ENCODE assay signal across 16 mouse cellular contexts in genomic region chr10:3398051-3398450, GRCm38 (mm10). TPM values are rescaled to one million over a fixed set of nuclear protein-coding genes. Genes with fewer than 3 reads are reported as not detected.
A peak's percentile ranks its signal among the peaks of the same experiment; 100 is the strongest.
DNase-seq lines count a peak whose midpoint lies in the region; ATAC-seq and TF ChIP-seq lines count a peak whose summit lies in the region.
"Had no signal": no experiment of that assay in that cellular context is flagged by ENCODE, and none has a peak within 500 bp of the region (broad histone marks: within the 10 kb centered on the region; RNA-seq: fewer than 3 reads in every experiment).

No protein-coding gene starts in this region.

- H3K27me3 ChIP-seq in heart, embryonic 11.5 days (ENCODE audit: control insufficient read depth, insufficient read depth, low read length), result no peaks in the 10 kb centered on the region
- H3K27me3 ChIP-seq in liver, postnatal 0 days (ENCODE audit: insufficient read depth, low read length), result no peaks in the 10 kb centered on the region
- H3K27me3 ChIP-seq: forebrain, embryonic 15.5 days; lung, embryonic 15.5 days had no signal

- no peak overlapping the region for H3K9ac ChIP-seq in heart, embryonic 11.5 days (ENCODE audit: low read depth, low read length)
- no peak overlapping the region for H3K9ac ChIP-seq in liver, postnatal 0 days (replicated peaks)
- H3K9ac ChIP-seq: forebrain, embryonic 15.5 days; lung, embryonic 15.5 days had no signal

- no peak for TF ChIP-seq CTCF in layer of hippocampus, adult 2 months (conservative IDR thresholded peaks at IDR 0.05)
- TF ChIP-seq CTCF in liver, postnatal 0 days (IDR thresholded peaks at IDR 0.05; ENCODE audit: low read depth), result no peak

- no peak overlapping the region for H3K4me2 ChIP-seq in heart, embryonic 11.5 days
- H3K4me2 ChIP-seq in liver, postnatal 0 days (ENCODE audit: low read depth, low read length), result no peak overlapping the region
- H3K4me2 ChIP-seq: forebrain, embryonic 15.5 days; lung, embryonic 15.5 days had no signal

- H3K27ac ChIP-seq in heart, embryonic 11.5 days (ENCODE audit: low read depth, low read length), result peak overlapping the region; percentile 37
- H3K27ac ChIP-seq in layer of hippocampus, adult 2 months, result peak overlapping the region; percentile 70
- no peak overlapping the region for H3K27ac ChIP-seq in liver, postnatal 0 days (ENCODE audit: low read depth)
- H3K27ac ChIP-seq: forebrain, embryonic 15.5 days; lung, embryonic 15.5 days had no signal

- H3K4me3 ChIP-seq in heart, embryonic 11.5 days (ENCODE audit: low read depth, low read length), result no peak overlapping the region
- no peak overlapping the region for H3K4me3 ChIP-seq in layer of hippocampus, adult 2 months
- no peak overlapping the region for H3K4me3 ChIP-seq in liver, postnatal 0 days (ENCODE audit: low read depth, low read length)
- H3K4me3 ChIP-seq: forebrain, embryonic 15.5 days; lung, embryonic 15.5 days had no signal

- H3K9me3 ChIP-seq in heart, embryonic 11.5 days (replicated peaks; ENCODE audit: control insufficient read depth, low read length), result no peaks in the 10 kb centered on the region
- H3K9me3 ChIP-seq in liver, postnatal 0 days (ENCODE audit: low read length), result no peaks in the 10 kb centered on the region
- H3K9me3 ChIP-seq: forebrain, embryonic 15.5 days; lung, embryonic 15.5 days had no signal

- no peak for ATAC-seq in heart, embryonic 11.5 days (replicated peaks; ENCODE audit: insufficient number of reproducible peaks, low FRiP score, low TSS enrichment)
- no peak for ATAC-seq in liver, postnatal 0 days
- ATAC-seq: forebrain, embryonic 15.5 days had no signal

- peaks cover 59% of the 10 kb centered on the region for H3K4me1 ChIP-seq in heart, embryonic 11.5 days (ENCODE audit: control insufficient read depth, insufficient read depth, low read length)
- H3K4me1 ChIP-seq in liver, postnatal 0 days (ENCODE audit: insufficient read depth), result no peaks in the 10 kb centered on the region
- H3K4me1 ChIP-seq: forebrain, embryonic 15.5 days had no signal

- no peak for DNase-seq in heart, postnatal 4 days
- peak in 1 of 2 experiments; percentile 58 for DNase-seq in layer of hippocampus, adult 2 months (ENCODE audit: low spot score in 2 of 2)
- no peak for DNase-seq in layer of hippocampus, postnatal 25 days (ENCODE audit: extremely low spot score in 1 of 2, low spot score in 1 of 2)
- DNase-seq in right cerebral cortex, adult 18-20 months, result peak; percentile 28
- no peak for DNase-seq in right cerebral cortex, postnatal 10 days (ENCODE audit: low spot score in 2 of 2)
- no peak for DNase-seq in liver, postnatal 0 days
- DNase-seq: cerebellum, adult 11 months; cerebellum, postnatal 25 days; gastrocnemius, postnatal 14 days; kidney, adult 9 months; kidney, postnatal 4 days; liver; thymus, postnatal 4 days had no signal

- H3K36me3 ChIP-seq in heart, embryonic 11.5 days (ENCODE audit: control insufficient read depth, insufficient read depth, low read length), result no peaks in the 10 kb centered on the region
- H3K36me3 ChIP-seq in liver, postnatal 0 days (replicated peaks; ENCODE audit: insufficient read depth, low read length), result no peaks in the 10 kb centered on the region
- H3K36me3 ChIP-seq: forebrain, embryonic 15.5 days; lung, embryonic 15.5 days had no signal

- TF ChIP-seq EP300 in liver, postnatal 0 days (IDR thresholded peaks at IDR 0.05; ENCODE audit: low read depth), result no peak

- 82% methylated on average over 5 of the region's 5 CpGs for WGBS in heart, embryonic 11.5 days (ENCODE audit: insufficient replicate concordance)
- WGBS in liver, postnatal 0 days (ENCODE audit: insufficient replicate concordance), result 84% methylated on average over 5 of the region's 5 CpGs

RNA-seq across cellular contexts. Expression of gene Ppp1r14c, which starts 32.2 kb away (rescaled TPM):
- polyA plus RNA-seq in heart, embryonic 11.5 days (2014; fragmentation: Nextera tagmentation; extraction: Ambion mirVana), result 170 and 202 TPM in 2 replicates
- total RNA-seq in heart, postnatal 4 days (2021), result 100 to 1,000 TPM; 269 to 291 TPM
- 10 to 100 TPM; 19.9 to 20.0 TPM for total RNA-seq in layer of hippocampus, adult 2 months (2021)
- 10 to 100 TPM; 28.4 to 32.0 TPM for total RNA-seq in layer of hippocampus, postnatal 25 days (2021)
- 0.08 and 0.36 TPM in 2 replicates for polyA plus RNA-seq in liver, postnatal 0 days (2015; fragmentation: Nextera tagmentation; extraction: Ambion mirVana)

Comparison
In these comparisons a context has a peak if more than half of its experiments do, and no peak if none do; other contexts are left out.
1. RNA of gene Ppp1r14c, which starts 32.2 kb away (total RNA-seq): 269 to 291 TPM in heart, postnatal 4 days; 28.4 to 32.0 TPM in layer of hippocampus, postnatal 25 days and 19.9 to 20.0 TPM in layer of hippocampus, adult 2 months; every median in the first group is over 4 times any median in the second.